Mouse (Mus musculus) CH12.LX (cell line): ENCODE results near the gene Jmjd1c. TPM values are rescaled to one million over a fixed set of nuclear protein-coding genes. Genes with fewer than 3 reads are reported as not detected.

Source experiments
- DNase-seq: peaks from one replicate; pipeline ENCODE4 v3.0.0-alpha.2; 2013; ENCODE audit errors: extremely low read depth
- H3K27ac ChIP-seq: 2 replicates; pipeline ENCODE4 v1.5.1; 2012; ENCODE audit warnings: low read depth, mild to moderate bottlenecking, control low read depth, moderate library complexity; ENCODE audit not compliant: insufficient read depth
- H3K27me3 ChIP-seq: replicated peaks from 2 replicates; pipeline ENCODE3; 2012; ENCODE audit warnings: inconsistent platforms
- H3K36me3 ChIP-seq, 2 experiments: replicated peaks in 1 of 2; 2 replicates each; pipeline versions ENCODE3 to v1.6.1; 2012; ENCODE audit warnings: inconsistent platforms in 1 of 2, low read length in 1 of 2, mild to moderate bottlenecking in 1 of 2, mixed read lengths in 1 of 2, moderate library complexity in 1 of 2; ENCODE audit not compliant: control insufficient read depth in 1 of 2, insufficient read depth in 1 of 2
- H3K4me1 ChIP-seq, 2 experiments: 2 replicates each; pipeline ENCODE4 v1.6.1; 2012; ENCODE audit warnings: inconsistent platforms in 1 of 2, moderate library complexity in 1 of 2; ENCODE audit not compliant: insufficient read depth in 2 of 2, control insufficient read depth in 1 of 2
- H3K4me2 ChIP-seq: 2 replicates; pipeline ENCODE4 v1.6.1; 2012; ENCODE audit warnings: low read depth, mild to moderate bottlenecking, control low read depth; ENCODE audit not compliant: poor library complexity, insufficient read depth, severe bottlenecking
- H3K4me3 ChIP-seq, 3 experiments: fragments of 150-350 bp in 1 of 3; sonication (generic) in 1 of 3; replicated peaks in 1 of 3; 2 replicates each; pipeline versions ENCODE3 to v1.5.1; 2011 to 2012; ENCODE audit warnings: low read depth in 2 of 3, low read length in 2 of 3, mild to moderate bottlenecking in 2 of 3, moderate library complexity in 2 of 3, control low read depth in 1 of 3, improper control_type of control experiment in 1 of 3, inconsistent platforms in 1 of 3, mixed read lengths in 1 of 3; ENCODE audit not compliant: poor library complexity in 1 of 3
- H3K79me2 ChIP-seq: replicated peaks from 2 replicates; pipeline ENCODE4 v1.6.1; 2012; ENCODE audit warnings: mild to moderate bottlenecking, moderate library complexity; ENCODE audit not compliant: control insufficient read depth, poor library complexity, insufficient read depth, severe bottlenecking; ENCODE audit errors: extremely low read depth
- H3K9ac ChIP-seq: 2 replicates; pipeline ENCODE4 v1.6.1; 2012; ENCODE audit warnings: low read depth, mild to moderate bottlenecking, control low read depth, moderate library complexity; ENCODE audit not compliant: insufficient read depth
- H3K9me3 ChIP-seq: replicated peaks from 2 replicates; pipeline ENCODE3; 2012; ENCODE audit warnings: low read length, inconsistent platforms, mixed read lengths
- BHLHE40 ChIP-seq: IDR thresholded peaks from 2 replicates; pipeline ENCODE4 v1.6.1; 2011; ENCODE audit warnings: mild to moderate bottlenecking, low read depth, low read length, improper control_type of control experiment
- CHD1 ChIP-seq: IDR thresholded peaks from 2 replicates; pipeline ENCODE4 v1.6.1; 2012; ENCODE audit warnings: low read depth, low read length, improper control_type of control experiment, inconsistent platforms
- CHD2 ChIP-seq: IDR thresholded peaks from 2 replicates; pipeline ENCODE4 v1.6.1; 2011; ENCODE audit warnings: low read length, improper control_type of control experiment
- CTCF ChIP-seq, 2 experiments: IDR thresholded peaks in 1 of 2; conservative IDR thresholded peaks in 1 of 2; 2 replicates each; pipeline ENCODE4 v1.5.1; 2011 to 2012; ENCODE audit warnings: low read depth in 2 of 2, low read length in 2 of 2, improper control_type of control experiment in 1 of 2, inconsistent platforms in 1 of 2, mild to moderate bottlenecking in 1 of 2, moderate library complexity in 1 of 2
- E2F4 ChIP-seq: IDR thresholded peaks from 2 replicates; pipeline ENCODE4 v1.6.1; 2011; ENCODE audit warnings: low read depth, low read length, improper control_type of control experiment; ENCODE audit not compliant: insufficient replicate concordance
- ELF1 ChIP-seq: IDR thresholded peaks from 2 replicates; pipeline ENCODE4 v1.6.1; 2014; ENCODE audit warnings: low read depth, mild to moderate bottlenecking, inconsistent platforms, low read length, improper control_type of control experiment
- ETS1 ChIP-seq: conservative IDR thresholded peaks from 2 replicates; pipeline ENCODE4 v1.6.1; 2012; ENCODE audit warnings: low read depth, mild to moderate bottlenecking, inconsistent platforms, low read length, improper control_type of control experiment, moderate library complexity
- HCFC1 ChIP-seq: IDR thresholded peaks from 2 replicates; pipeline ENCODE4 v1.6.1; 2012; ENCODE audit warnings: low read depth, mild to moderate bottlenecking, inconsistent platforms, low read length, improper control_type of control experiment
- IRF4 ChIP-seq: IDR thresholded peaks from 2 replicates; pipeline ENCODE4 v1.6.1; 2014; ENCODE audit warnings: low read depth, mild to moderate bottlenecking, inconsistent platforms, low read length, improper control_type of control experiment
- JUND ChIP-seq: conservative IDR thresholded peaks from 2 replicates; pipeline ENCODE4 v1.6.1; 2011; ENCODE audit warnings: low read depth, low read length, improper control_type of control experiment
- MAZ ChIP-seq: IDR thresholded peaks from 2 replicates; pipeline ENCODE4 v1.6.1; 2012; ENCODE audit warnings: low read depth, mild to moderate bottlenecking, inconsistent platforms, low read length, improper control_type of control experiment, moderate library complexity
- MEF2A ChIP-seq: IDR thresholded peaks from 2 replicates; pipeline ENCODE4 v1.6.1; 2014; ENCODE audit warnings: low read depth, mild to moderate bottlenecking, inconsistent platforms, low read length, improper control_type of control experiment, borderline replicate concordance
- MXI1 ChIP-seq: IDR thresholded peaks from 2 replicates; pipeline ENCODE4 v1.6.1; 2011; ENCODE audit warnings: mild to moderate bottlenecking, low read depth, low read length, improper control_type of control experiment
- MYC ChIP-seq: IDR thresholded peaks from 2 replicates; pipeline ENCODE4 v1.6.1; 2011; ENCODE audit warnings: low read depth, mild to moderate bottlenecking, improper control_type of control experiment, low read length
- NELFE ChIP-seq: IDR thresholded peaks from 2 replicates; pipeline ENCODE4 v1.6.1; 2011; ENCODE audit warnings: low read depth, low read length, improper control_type of control experiment
- NRF1 ChIP-seq: IDR thresholded peaks from 2 replicates; pipeline ENCODE4 v1.6.1; 2014; ENCODE audit warnings: low read depth, mild to moderate bottlenecking, inconsistent platforms, low read length, improper control_type of control experiment, moderate library complexity
- PAX5 ChIP-seq: IDR thresholded peaks from 2 replicates; pipeline ENCODE4 v1.6.1; 2012; ENCODE audit warnings: low read length, inconsistent platforms, mixed read lengths
- POLR2A ChIP-seq: IDR thresholded peaks from 2 replicates; pipeline ENCODE4 v1.6.1; 2011; ENCODE audit warnings: low read depth, mild to moderate bottlenecking, improper control_type of control experiment, low read length
- POLR2AphosphoS2 ChIP-seq: IDR thresholded peaks from 2 replicates; pipeline ENCODE4 v1.6.1; 2011; ENCODE audit warnings: low read depth, low read length, improper control_type of control experiment
- RAD21 ChIP-seq: IDR thresholded peaks from 2 replicates; pipeline ENCODE4 v1.6.1; 2011; ENCODE audit warnings: low read depth, mild to moderate bottlenecking, low read length, improper control_type of control experiment, moderate library complexity
- RCOR1 ChIP-seq: conservative IDR thresholded peaks from 2 replicates; pipeline ENCODE4 v1.6.1; 2012; ENCODE audit warnings: low read depth, mild to moderate bottlenecking, inconsistent platforms, low read length, improper control_type of control experiment
- SIN3A ChIP-seq: IDR thresholded peaks from 2 replicates; pipeline ENCODE4 v1.6.1; 2012; ENCODE audit warnings: low read length, improper control_type of control experiment, inconsistent platforms
- SMC3 ChIP-seq: IDR thresholded peaks from 2 replicates; pipeline ENCODE4 v1.6.1; 2011; ENCODE audit warnings: low read depth, low read length, improper control_type of control experiment
- TBP ChIP-seq: conservative IDR thresholded peaks from 2 replicates; pipeline ENCODE4 v1.6.1; 2011; ENCODE audit warnings: low read depth, low read length, improper control_type of control experiment
- TCF12 ChIP-seq: IDR thresholded peaks from 2 replicates; pipeline ENCODE4 v1.6.1; 2014; ENCODE audit warnings: low read depth, mild to moderate bottlenecking, inconsistent platforms, low read length, improper control_type of control experiment
- UBTF ChIP-seq: IDR thresholded peaks from 2 replicates; pipeline ENCODE4 v1.6.1; 2012; ENCODE audit warnings: low read depth, mild to moderate bottlenecking, inconsistent platforms, low read length, improper control_type of control experiment, moderate library complexity
- USF2 ChIP-seq: conservative IDR thresholded peaks from 2 replicates; pipeline ENCODE4 v1.6.1; 2011; ENCODE audit warnings: low read depth, low read length, improper control_type of control experiment
- ZKSCAN1 ChIP-seq: IDR thresholded peaks from 2 replicates; pipeline ENCODE4 v1.6.1; 2012; ENCODE audit warnings: low read depth, inconsistent platforms, low read length, improper control_type of control experiment, borderline replicate concordance
- ZMIZ1 ChIP-seq: IDR thresholded peaks from 2 replicates; pipeline ENCODE4 v1.6.1; 2012; ENCODE audit warnings: low read depth, mild to moderate bottlenecking, inconsistent platforms, low read length, improper control_type of control experiment
- ZNF384 ChIP-seq: IDR thresholded peaks from 2 replicates; pipeline ENCODE4 v1.6.1; 2012; ENCODE audit warnings: low read depth, low read length, improper control_type of control experiment, inconsistent platforms
- dilution Hi-C: fragments of 300-500 bp; cut with MboI; formaldehyde crosslinking; loops from 2 replicates; pipeline ENCODE4 v1.14.3; 2020; ENCODE audit warnings: low sequenced_read_pairs; ENCODE audit not compliant: extremely low pct_unique_long_range_greater_than_20kb, extremely low pct_ligation_motif_present
- in situ Hi-C: fragments of 300-500 bp; cut with MboI; formaldehyde crosslinking; loops from 3 replicates; pipeline ENCODE4 v1.14.3; 2019; ENCODE audit warnings: low sequenced_read_pairs, low pct_ligation_motif_present, low pct_unique_long_range_greater_than_20kb, mixed read lengths
- polyA plus RNA-seq: library from polyadenylated mRNA; unstranded; fragments of >175 nt; gene quantifications from 2 replicates; pipeline ENCODE4 v1.2.1, GENCODE M21; 2012; ENCODE audit warnings: low read depth; ENCODE audit not compliant: insufficient read length
- total RNA-seq, 2 experiments: library from RNA; depleted of rRNA; stranded (reverse); fragments of 300-350 nt in 1 of 2; fragments of >200 nt in 1 of 2; gene quantifications; 2 replicates each; pipeline ENCODE4 v1.2.3; 2012 to 2014

The Jmjd1c gene
- total and polyA plus RNA-seq, 3 experiments, result 41.2 to 50.1 (median 41.6) TPM

- TF ChIP-seq CHD1 (peak; percentile 92), JUND (no peak), NELFE (no peak), ZNF384 (peak; percentile 91), RCOR1 (no peak), CTCF (conservative IDR thresholded peaks at IDR 0.05 in 1 of 2, IDR thresholded peaks at IDR 0.05 in 1 of 2; ENCODE audit: low read depth in 2 of 2, low read length in 2 of 2) (no peak), SIN3A (no peak; the same call in none of the 2 replicates), IRF4 (0 out of 2 replicates have a peak, but pooled peaks have one; percentile 12), HCFC1 (no peak; the same call in 1 of the 2 replicates), NRF1 (no peak), SMC3 (no peak; the same call in 1 of the 2 replicates), POLR2A (no peak), PAX5 (no peak), MAZ (0 out of 2 replicates have a peak, but pooled peaks have one; percentile 49), BHLHE40 (no peak; the same call in 1 of the 2 replicates), ETS1 (0 out of 2 replicates have a peak, but pooled peaks have one; percentile 26), ELF1 (peak; percentile 71), MEF2A (no peak), MYC (no peak), ZMIZ1 (0 out of 2 replicates have a peak, but pooled peaks have one; percentile 44), TCF12 (0 out of 2 replicates have a peak, but pooled peaks have one; percentile 14), TBP (no peak), ZKSCAN1 (no peak), USF2 (no peak), UBTF (no peak), MXI1 (no peak), CHD2 (no peak), RAD21 (no peak), E2F4 (no peak), POLR2AphosphoS2 (no peak)
- peak; percentile 59 for DNase-seq
- peaks cover 3 to 26% of the 10 kb centered on the region in 2 experiments for H3K36me3 ChIP-seq
- peak overlapping the region; percentile 99 for H3K4me2 ChIP-seq
- H3K4me1 ChIP-seq, result peaks cover 11 to 55% of the 10 kb centered on the region in 2 experiments
- dilution Hi-C loops (no loop called here), in situ Hi-C loops (loop anchor here (5.0 to 25.0 kb wide), 2 partner anchors 95 to 185 kb away; no protein-coding TSS in a partner anchor)
- peak overlapping the region; percentile 97 for H3K27ac ChIP-seq
- peak overlapping the region; percentile 74 for H3K9ac ChIP-seq
- H3K4me3 ChIP-seq, result peak overlapping the region; percentile 65 to 93 (median 87)
- peaks cover 87% of the 10 kb centered on the region for H3K79me2 ChIP-seq
- H3K9me3 ChIP-seq, result peaks cover 6% of the 10 kb centered on the region
- no peaks in the 10 kb centered on the region for H3K27me3 ChIP-seq
Observed at GRCm38 (mm10) chr10:67097437-67098150, 1.7 kb downstream of the Jmjd1c start.
